Comparison of ENCODE assay signal across 10 mouse cellular contexts in genomic region chr11:115233526-115234290, GRCm38 (mm10). TPM values are rescaled to one million over a fixed set of nuclear protein-coding genes. Genes with fewer than 3 reads are reported as not detected.
DNase-seq lines count a peak whose midpoint lies in the region; ATAC-seq lines count a peak whose summit lies in the region.
"Had no signal": no experiment of that assay in that cellular context is flagged by ENCODE, and none has a peak within 500 bp of the region (broad histone marks: within the 10 kb centered on the region; RNA-seq: fewer than 3 reads in every experiment).

No protein-coding gene starts in this region.

- 0 out of 2 replicates have a peak overlapping the region, but pooled peaks have one; percentile 1 for H3K9ac ChIP-seq in limb, embryonic 12.5 days (replicated peaks)
- H3K9ac ChIP-seq in forebrain, embryonic 14.5 days (ENCODE audit: low read length) = no peak overlapping the region
- H3K9ac ChIP-seq in neural tube, embryonic 13.5 days = no peak overlapping the region
- H3K9ac ChIP-seq: embryonic facial prominence, embryonic 13.5 days; stomach, embryonic 15.5 days had no signal

- no peak overlapping the region for H3K4me3 ChIP-seq in limb, embryonic 12.5 days (replicated peaks)
- H3K4me3 ChIP-seq in limb, embryonic 10.5 days = no peak overlapping the region
- H3K4me3 ChIP-seq in forebrain, embryonic 14.5 days (ENCODE audit: low read depth, low read length) = no peak overlapping the region
- H3K4me3 ChIP-seq in neural tube, embryonic 13.5 days = no peak overlapping the region
- H3K4me3 ChIP-seq: embryonic facial prominence, embryonic 13.5 days; stomach, embryonic 15.5 days had no signal

- no peak overlapping the region for H3K4me2 ChIP-seq in limb, embryonic 12.5 days
- no peak overlapping the region for H3K4me2 ChIP-seq in forebrain, embryonic 14.5 days (ENCODE audit: low read length)
- H3K4me2 ChIP-seq in neural tube, embryonic 13.5 days = no peak overlapping the region
- H3K4me2 ChIP-seq: embryonic facial prominence, embryonic 13.5 days; stomach, embryonic 15.5 days had no signal

- DNase-seq in limb, embryonic 10.5 days (ENCODE audit: low spot score) = no peak
- peak; percentile 47 for DNase-seq in forebrain, embryonic 14.5 days (ENCODE audit: low spot score)
- peak; percentile 51 to 63 for DNase-seq in layer of hippocampus, postnatal 36 days
- no peak for DNase-seq in adrenal gland, postnatal 10 days
- DNase-seq in heart, adult 9 months (ENCODE audit: low spot score in 2 of 2) = no peak

- ATAC-seq in limb, embryonic 12.5 days (ENCODE audit: insufficient number of reproducible peaks, insufficient read depth, low FRiP score, low TSS enrichment, low read depth) = no peak
- 0 out of 2 replicates have a peak, but pooled peaks have one; percentile 18 for ATAC-seq in forebrain, embryonic 14.5 days
- peak; percentile 25; the same call in 1 of the 2 replicates for ATAC-seq in neural tube, embryonic 13.5 days (ENCODE audit: low read depth)

- peaks cover 34% of the 10 kb centered on the region for H3K4me1 ChIP-seq in limb, embryonic 12.5 days (replicated peaks)
- H3K4me1 ChIP-seq in limb, embryonic 10.5 days = peaks cover 63% of the 10 kb centered on the region
- H3K4me1 ChIP-seq in forebrain, embryonic 14.5 days (ENCODE audit: control insufficient read depth, insufficient read depth, low read length) = peaks cover 29% of the 10 kb centered on the region
- H3K4me1 ChIP-seq in neural tube, embryonic 13.5 days (replicated peaks) = peaks cover 85% of the 10 kb centered on the region

- WGBS in limb, embryonic 12.5 days = 48% methylated on average over 20 of the region's 20 CpGs
- 46% methylated on average over 20 of the region's 20 CpGs for WGBS in limb, embryonic 10.5 days
- 51% methylated on average over 20 of the region's 20 CpGs for WGBS in forebrain, embryonic 14.5 days
- WGBS in neural tube, embryonic 13.5 days = 31% methylated on average over 20 of the region's 20 CpGs

- H3K9me3 ChIP-seq in limb, embryonic 12.5 days = no peaks in the 10 kb centered on the region
- no peaks in the 10 kb centered on the region for H3K9me3 ChIP-seq in limb, embryonic 10.5 days (replicated peaks)
- H3K9me3 ChIP-seq in forebrain, embryonic 14.5 days (replicated peaks; ENCODE audit: control insufficient read depth, low read length) = no peaks in the 10 kb centered on the region
- H3K9me3 ChIP-seq in neural tube, embryonic 13.5 days = no peaks in the 10 kb centered on the region
- H3K9me3 ChIP-seq: embryonic facial prominence, embryonic 13.5 days; stomach, embryonic 15.5 days had no signal

- peaks cover 47% of the 10 kb centered on the region for H3K27me3 ChIP-seq in limb, embryonic 12.5 days
- peaks cover 83% of the 10 kb centered on the region for H3K27me3 ChIP-seq in limb, embryonic 10.5 days (ENCODE audit: low read depth, poor library complexity, severe bottlenecking)
- H3K27me3 ChIP-seq in forebrain, embryonic 14.5 days (replicated peaks; ENCODE audit: control insufficient read depth, insufficient read depth, low read length) = no peaks in the 10 kb centered on the region
- H3K27me3 ChIP-seq in neural tube, embryonic 13.5 days = peaks cover 4% of the 10 kb centered on the region

- H3K27ac ChIP-seq in limb, embryonic 12.5 days = no peak overlapping the region
- no peak overlapping the region for H3K27ac ChIP-seq in limb, embryonic 10.5 days
- H3K27ac ChIP-seq in forebrain, embryonic 14.5 days (ENCODE audit: low read depth, low read length) = peak overlapping the region; percentile 48
- H3K27ac ChIP-seq in neural tube, embryonic 13.5 days (replicated peaks) = peak overlapping the region; percentile 10
- H3K27ac ChIP-seq: embryonic facial prominence, embryonic 13.5 days; stomach, embryonic 15.5 days had no signal

- no peaks in the 10 kb centered on the region for H3K36me3 ChIP-seq in limb, embryonic 12.5 days
- H3K36me3 ChIP-seq in limb, embryonic 10.5 days = 0 out of 2 replicates have a peak, but pooled peaks cover 3% of the 10 kb centered on the region
- H3K36me3 ChIP-seq in forebrain, embryonic 14.5 days (ENCODE audit: control insufficient read depth, insufficient read depth, low read length) = no peaks in the 10 kb centered on the region
- no peaks in the 10 kb centered on the region for H3K36me3 ChIP-seq in neural tube, embryonic 13.5 days
- H3K36me3 ChIP-seq: stomach, embryonic 15.5 days had no signal

RNA-seq across cellular contexts. Expression of gene Grin2c, which starts 33.3 kb away (rescaled TPM):
- polyA plus RNA-seq in limb, embryonic 12.5 days (2016; fragmentation: Nextera tagmentation; extraction: Ambion mirVana) = 0.09 and 0.21 TPM in 2 replicates
- 0.11 and 0.34 TPM in 2 replicates for polyA plus RNA-seq in limb, embryonic 10.5 days (2016; fragmentation: Nextera tagmentation; extraction: Ambion mirVana)
- polyA plus RNA-seq in forebrain, embryonic 14.5 days (2014; fragmentation: Nextera tagmentation; extraction: Ambion mirVana) = 0.12 and 0.14 TPM in 2 replicates
- 10 to 100 TPM; 43.5 to 50.9 TPM for total RNA-seq in layer of hippocampus, postnatal 36 days (2021)
- polyA plus RNA-seq in neural tube, embryonic 13.5 days (2015; fragmentation: Nextera tagmentation; extraction: Ambion mirVana) = 0.55 and 0.57 TPM in 2 replicates
- under 1 TPM; 0.61 to 0.75 TPM for total RNA-seq in adrenal gland, postnatal 10 days (2021)
- polyA plus RNA-seq: embryonic facial prominence, embryonic 13.5 days; intestine, embryonic 14.5 days had no signal

RNA-seq across cellular contexts. Expression of gene Fdxr, which starts 43.1 kb away (rescaled TPM):
- 13.2 and 16.1 TPM in 2 replicates for polyA plus RNA-seq in limb, embryonic 12.5 days (2016; fragmentation: Nextera tagmentation; extraction: Ambion mirVana)
- 18.2 and 19.3 TPM in 2 replicates for polyA plus RNA-seq in limb, embryonic 10.5 days (2016; fragmentation: Nextera tagmentation; extraction: Ambion mirVana)
- polyA plus RNA-seq in forebrain, embryonic 14.5 days (2014; fragmentation: Nextera tagmentation; extraction: Ambion mirVana) = 17.2 and 20.0 TPM in 2 replicates
- total RNA-seq in layer of hippocampus, postnatal 36 days (2021) = 10 to 100 TPM; 20.9 to 24.2 TPM
- polyA plus RNA-seq in neural tube, embryonic 13.5 days (2015; fragmentation: Nextera tagmentation; extraction: Ambion mirVana) = 19.4 and 20.4 TPM in 2 replicates
- total RNA-seq in adrenal gland, postnatal 10 days (2021) = 100 to 1,000 TPM; 368 to 383 TPM

RNA-seq across cellular contexts. Expression of gene Nat9, which starts 46.0 kb away (rescaled TPM):
- 17.8 and 23.6 TPM in 2 replicates for polyA plus RNA-seq in limb, embryonic 12.5 days (2016; fragmentation: Nextera tagmentation; extraction: Ambion mirVana)
- 15.6 and 22.7 TPM in 2 replicates for polyA plus RNA-seq in limb, embryonic 10.5 days (2016; fragmentation: Nextera tagmentation; extraction: Ambion mirVana)
- 19.5 and 20.4 TPM in 2 replicates for polyA plus RNA-seq in forebrain, embryonic 14.5 days (2014; fragmentation: Nextera tagmentation; extraction: Ambion mirVana)
- total RNA-seq in layer of hippocampus, postnatal 36 days (2021) = 10 to 100 TPM; 21.7 to 24.1 TPM
- 16.3 and 24.1 TPM in 2 replicates for polyA plus RNA-seq in neural tube, embryonic 13.5 days (2015; fragmentation: Nextera tagmentation; extraction: Ambion mirVana)
- total RNA-seq in adrenal gland, postnatal 10 days (2021) = 10 to 100 TPM; 27.4 to 28.4 TPM

RNA-seq across cellular contexts. Expression of gene Tmem104, which starts 46.4 kb away (rescaled TPM):
- 5.8 and 8.2 TPM in 2 replicates for polyA plus RNA-seq in limb, embryonic 12.5 days (2016; fragmentation: Nextera tagmentation; extraction: Ambion mirVana)
- 9.1 and 9.8 TPM in 2 replicates for polyA plus RNA-seq in limb, embryonic 10.5 days (2016; fragmentation: Nextera tagmentation; extraction: Ambion mirVana)
- 6.3 and 8.5 TPM in 2 replicates for polyA plus RNA-seq in forebrain, embryonic 14.5 days (2014; fragmentation: Nextera tagmentation; extraction: Ambion mirVana)
- 10 to 100 TPM; 16.7 to 19.1 TPM for total RNA-seq in layer of hippocampus, postnatal 36 days (2021)
- polyA plus RNA-seq in neural tube, embryonic 13.5 days (2015; fragmentation: Nextera tagmentation; extraction: Ambion mirVana) = 11.6 and 11.8 TPM in 2 replicates
- 10 to 100 TPM in 1 of 2 experiments, 1 to 10 TPM in 1; 9.5 to 15.7 TPM for total RNA-seq in adrenal gland, postnatal 10 days (2021)

Comparison
In these comparisons a context has a peak if more than half of its experiments do, and no peak if none do; other contexts are left out.
1. H3K27ac ChIP-seq: peak in forebrain, embryonic 14.5 days (single experiment) and neural tube, embryonic 13.5 days (single experiment); none in limb, embryonic 12.5 days (single experiment) and limb, embryonic 10.5 days (single experiment).
2. DNase-seq: peak in forebrain, embryonic 14.5 days (single experiment) and layer of hippocampus, postnatal 36 days (2 of 2); none in limb, embryonic 10.5 days (single experiment), adrenal gland, postnatal 10 days (single experiment) and heart, adult 9 months (0 of 2).